Mouse (Mus musculus) embryonic fibroblast, embryonic 13.5 days (primary cell): Measurements from ENCODE around the gene Bpnt1.

Experiments used
- CTCF ChIP-seq: IDR thresholded peaks from 2 replicates; pipeline ENCODE4 v1.5.1; 2011; ENCODE audit warnings: mild to moderate bottlenecking, control low read depth, low read length, moderate library complexity, borderline replicate concordance; ENCODE audit not compliant: insufficient read depth
- POLR2A ChIP-seq: IDR thresholded peaks from 2 replicates; pipeline ENCODE4 v1.6.1; 2011; ENCODE audit warnings: low read depth, mild to moderate bottlenecking, control low read depth, low read length, moderate library complexity

GRCm38 (mm10) chr1:185364183-185364540 is 32.2 kb downstream of the Bpnt1 start:
- TF ChIP-seq CTCF: no peak
- no peak for TF ChIP-seq POLR2A
